Mouse (Mus musculus): Measurements from ENCODE around the gene Cldn34c1.
"Not testable (repeated sequence)": the region's sequence is repeated elsewhere in the genome, so short reads cannot be mapped to it uniquely, and the experiment has no call there.

The Cldn34c1 gene

DNA sequence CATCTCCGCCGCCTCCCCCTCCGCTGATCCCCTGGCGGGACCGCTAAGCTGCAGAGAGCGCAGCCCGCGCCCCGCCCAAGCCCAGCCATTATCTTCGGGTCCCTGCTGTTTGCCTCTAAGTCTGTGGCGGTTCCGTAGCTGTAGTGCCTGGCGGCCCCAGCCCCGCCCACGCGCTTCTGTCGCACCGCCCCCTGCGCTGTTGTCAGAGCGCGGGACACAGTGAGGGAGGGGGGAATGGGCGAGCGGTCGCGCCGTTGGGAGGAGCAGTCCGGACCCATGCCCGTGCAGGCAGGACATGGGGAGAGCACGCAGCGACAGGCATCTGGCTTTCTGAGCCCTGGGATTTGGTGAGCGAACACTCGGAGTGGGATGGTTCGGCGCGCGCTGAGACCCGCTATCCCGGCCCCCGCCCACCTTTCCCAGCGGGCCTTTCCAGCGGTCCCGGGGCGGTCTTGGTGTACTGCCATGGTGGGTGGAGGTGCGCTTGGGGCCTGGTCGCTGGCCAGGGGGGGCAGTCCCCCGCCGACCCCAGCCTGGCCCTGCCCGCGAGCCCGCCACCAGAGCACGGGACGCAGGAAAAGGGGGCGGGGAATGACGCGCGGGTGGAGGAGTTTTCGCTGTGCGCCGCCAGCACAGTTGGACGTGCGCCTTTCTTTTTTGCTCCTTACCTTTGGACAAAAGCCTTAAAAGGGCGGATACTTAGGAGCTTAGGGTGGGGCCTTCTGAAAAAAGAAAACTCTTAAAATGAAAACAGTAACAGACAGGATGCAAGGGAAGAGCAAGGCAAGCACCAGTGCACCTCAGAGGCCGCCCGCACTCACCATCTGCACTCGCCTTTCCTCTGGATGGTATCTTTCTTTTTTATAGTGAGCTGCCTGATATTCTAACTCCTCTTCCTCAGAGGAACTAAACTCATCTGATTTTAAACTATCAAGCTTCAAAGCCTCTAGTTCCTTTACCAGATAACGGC lies at the start of gene Cldn34c1:
Gene Cldn34c1, plus strand, starts transcription at position 205 of the 970 bp plus-strand sequence.
- DNase-seq (ENCODE audit: extremely low read depth, low read depth, low spot score), result no peak

DNA sequence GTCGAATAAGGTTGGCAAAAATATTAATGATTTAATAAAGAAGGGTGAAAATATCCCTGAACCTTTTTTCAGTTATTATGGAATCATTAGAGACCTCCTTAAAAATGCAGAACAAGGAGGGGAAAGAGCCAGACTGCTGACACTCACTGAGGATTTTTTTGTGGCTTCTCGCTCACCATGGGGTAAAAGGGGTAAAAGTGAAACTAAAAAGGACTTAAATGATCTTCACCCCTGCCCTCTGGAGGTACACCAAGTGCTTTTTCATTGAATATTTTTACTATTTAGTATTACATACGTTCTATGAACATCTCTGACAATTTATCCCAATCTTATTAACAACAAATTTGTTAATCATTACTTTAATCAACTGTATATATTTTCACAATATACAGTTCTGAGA lies 15.9 kb upstream of the Cldn34c1 start:
- no peak for DNase-seq (ENCODE audit: extremely low read depth, low read depth, low spot score)

DNA sequence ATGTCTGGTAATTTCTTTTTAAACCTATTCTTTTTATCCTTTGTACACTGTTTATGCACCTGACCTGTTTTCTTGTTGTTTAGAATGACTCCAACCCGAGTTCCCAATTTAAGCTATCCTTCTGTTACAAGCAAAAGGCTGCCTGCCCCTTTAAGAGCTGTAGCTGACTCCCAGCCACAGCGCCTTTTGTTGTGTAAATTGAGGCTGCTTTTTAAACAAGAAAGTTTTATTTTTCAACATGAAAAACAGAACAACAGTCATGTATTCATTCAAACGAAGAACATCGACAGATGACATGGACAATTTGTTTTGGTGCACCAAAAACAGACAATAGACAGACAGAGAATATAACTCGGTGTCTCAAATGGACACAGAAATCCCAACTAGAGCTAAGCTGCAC lies 489 bp upstream of the Cldn34c1 start:
- DNase-seq (ENCODE audit: extremely low read depth, low read depth, low spot score), result not testable (repeated sequence)

DNA sequence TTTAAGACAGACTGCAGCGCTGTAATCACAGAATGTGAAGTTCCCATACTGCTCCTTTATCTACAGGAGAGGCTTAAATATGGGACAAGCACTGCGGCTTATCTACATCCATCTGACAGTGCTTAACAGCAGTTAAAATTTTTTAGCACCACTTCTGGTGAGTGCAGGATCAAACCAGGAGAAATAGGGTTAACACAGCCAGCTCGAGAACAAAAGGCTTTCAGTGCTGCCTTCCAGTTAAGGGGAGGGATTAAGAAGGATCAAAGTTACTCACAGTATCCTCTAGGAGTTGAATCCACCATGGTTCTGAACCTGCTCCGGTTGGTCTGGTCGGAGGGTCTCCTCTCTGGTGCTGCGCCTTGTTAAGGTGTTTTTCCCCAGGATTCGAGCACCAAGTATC lies 1.4 kb downstream of the Cldn34c1 start:
- DNase-seq (ENCODE audit: extremely low read depth, low read depth, low spot score), result not testable (repeated sequence)

DNA sequence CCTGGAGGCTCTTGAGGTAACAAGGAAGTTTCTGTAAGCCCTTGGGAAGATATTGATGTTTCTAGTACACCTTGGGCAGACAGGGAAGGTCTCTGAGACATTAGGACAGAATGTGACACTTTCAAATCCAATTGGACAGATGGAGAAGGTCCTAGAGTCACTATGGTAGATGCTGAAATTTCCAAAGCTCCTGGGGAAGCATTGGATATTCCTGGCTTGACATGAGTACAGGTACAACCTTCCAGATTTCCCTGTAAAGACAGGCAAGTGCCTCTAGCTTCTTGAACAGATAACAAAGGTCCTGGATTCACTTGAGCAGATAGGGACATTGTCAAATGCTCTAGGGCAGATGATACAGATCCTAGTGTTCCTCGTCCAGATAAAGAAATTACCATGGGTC lies 119.1 kb downstream of the Cldn34c1 start, which contains the start of gene Srsx:
Gene Srsx, minus strand, starts transcription at position 101 of the 400 bp plus-strand sequence.
- DNase-seq (ENCODE audit: extremely low read depth, low read depth, low spot score), result not testable (repeated sequence)
